Mouse (Mus musculus) E14TG2a.4 (cell line): ENCODE data around the gene Olfr365.

Source experiments
- CTCF ChIP-seq: conservative IDR thresholded peaks from 2 replicates; pipeline ENCODE4 v1.5.1; 2014; ENCODE audit warnings: low read length
- NANOG ChIP-seq: IDR thresholded peaks from 2 replicates; pipeline ENCODE4 v1.6.1; 2014; ENCODE audit warnings: borderline replicate concordance, low read length, mixed read lengths
- POU5F1 ChIP-seq: IDR thresholded peaks from 2 replicates; pipeline ENCODE4 v1.6.1; 2014; ENCODE audit warnings: low read length, borderline replicate concordance

GRCm38 (mm10) chr2:37211274-37211673 lies 23.3 kb downstream of the Olfr365 start, which contains the start of gene Olfr366:
- TF ChIP-seq CTCF, result no peak
- no peak for TF ChIP-seq POU5F1
- TF ChIP-seq NANOG, result no peak
